Mouse (Mus musculus) inflammation-experienced regulatory T-cells, adult 6 months (primary cell): ENCODE results near the gene Cblb. TPM values are rescaled to one million over a fixed set of nuclear protein-coding genes. Genes with fewer than 3 reads are reported as not detected.

Experiments
- ATAC-seq: one replicate; pipeline ENCODE4 v1.8.0; 2017
- polyA plus RNA-seq, 3 experiments: library from polyadenylated mRNA; unstranded; fragments of 100-300 nt; shearing (Covaris generic); gene quantifications; one replicate each; pipeline ENCODE4 v1.2.1; 2017

Gene Cblb
- polyA plus RNA-seq, 3 experiments from 2014 or later, result 40.7 to 50.0 (median 46.0) TPM

DNA sequence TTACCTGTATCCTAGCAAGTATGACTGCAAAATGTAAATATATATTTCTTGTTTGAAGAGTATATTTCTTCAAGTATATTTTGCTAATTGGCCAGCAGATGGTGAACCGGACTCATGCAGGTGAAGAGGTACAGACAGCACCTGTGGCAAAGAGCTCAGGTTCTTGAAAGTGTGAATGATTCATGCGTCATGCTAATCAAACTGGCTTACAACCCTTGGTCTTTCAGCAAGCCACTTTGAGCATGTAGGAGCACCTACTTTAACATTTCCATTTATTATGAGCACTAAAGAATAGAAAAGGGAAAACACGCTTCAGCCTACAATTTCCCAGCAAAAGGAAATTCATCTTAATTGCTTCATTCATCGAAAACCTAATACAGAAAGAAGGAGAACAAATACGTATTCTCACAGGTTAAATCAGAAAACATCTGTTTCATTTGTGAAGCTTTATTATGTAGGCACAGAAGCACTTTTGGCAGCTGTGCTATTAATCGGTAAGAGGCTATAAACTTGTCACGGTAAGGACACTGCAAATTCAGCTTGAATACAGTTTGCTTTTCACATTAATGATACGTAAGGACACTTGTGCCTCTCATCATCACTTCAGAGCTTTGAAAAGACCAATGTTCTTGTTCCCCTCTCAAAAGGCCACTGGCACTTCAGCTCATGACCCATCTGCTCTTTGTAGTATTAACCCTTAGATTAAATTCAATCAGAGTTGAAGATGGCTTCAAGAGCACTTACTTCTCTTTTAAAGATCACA, 180.0 kb downstream of the Cblb start:
- ATAC-seq, result no peak

DNA sequence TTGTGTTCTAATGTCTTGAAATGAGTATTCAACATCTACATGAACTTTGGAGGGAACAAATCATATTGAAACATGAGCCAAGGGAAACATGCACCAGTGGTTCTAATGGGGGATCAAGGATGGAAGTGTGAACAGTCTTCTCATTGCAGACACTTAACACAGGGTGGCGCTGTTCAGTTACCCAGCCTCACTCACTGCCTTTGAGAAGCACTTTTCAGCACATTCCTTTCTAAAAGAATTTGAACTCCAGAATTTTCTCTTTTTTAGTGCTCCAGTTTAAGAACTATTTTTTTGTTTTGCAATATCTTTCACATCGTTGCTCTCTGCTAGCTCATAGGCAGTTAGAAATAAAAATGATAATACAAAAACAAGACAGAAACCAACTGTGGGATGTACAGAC, 188.0 kb downstream of the Cblb start:
- ATAC-seq, result peak; percentile 64

DNA sequence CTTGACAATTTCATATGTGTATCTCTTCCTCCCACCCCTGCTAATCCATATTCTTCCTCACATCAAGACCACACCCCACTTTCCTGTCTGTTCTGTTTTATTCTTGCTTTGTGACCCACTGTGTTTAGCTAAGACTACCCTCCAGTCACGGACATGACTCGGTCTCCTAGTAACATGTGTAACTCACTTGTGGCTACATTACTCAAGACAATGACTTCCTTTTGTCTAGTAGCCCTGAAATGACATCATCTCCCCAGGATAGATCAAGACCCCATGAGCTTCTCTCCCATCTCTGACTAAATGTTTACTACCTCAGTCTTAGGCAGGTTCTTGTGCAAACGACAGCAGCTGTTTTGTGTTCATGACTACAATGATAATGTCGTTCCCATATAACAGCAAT, 191.9 kb downstream of the Cblb start:
- ATAC-seq, result no peak

DNA sequence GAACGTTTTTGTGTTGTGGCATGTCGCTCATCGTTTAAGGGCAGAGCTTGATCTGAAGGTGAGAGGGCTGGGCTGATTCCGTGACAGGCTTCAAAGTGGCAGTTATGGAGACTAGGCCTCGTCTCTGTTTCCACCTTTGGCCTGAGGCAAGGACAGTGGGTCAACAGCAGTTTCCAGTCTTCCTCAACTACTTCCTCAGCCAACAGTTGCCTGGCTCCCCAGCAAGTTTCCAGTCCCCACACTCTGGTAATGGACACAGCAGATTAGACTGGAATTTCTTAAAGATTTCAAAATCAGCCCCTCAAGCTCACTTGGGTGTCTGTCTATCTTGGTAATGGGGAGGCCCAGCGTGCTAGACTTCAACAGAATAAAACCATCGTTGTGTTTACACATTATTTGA, 198.4 kb downstream of the Cblb start:
- ATAC-seq, result no peak

DNA sequence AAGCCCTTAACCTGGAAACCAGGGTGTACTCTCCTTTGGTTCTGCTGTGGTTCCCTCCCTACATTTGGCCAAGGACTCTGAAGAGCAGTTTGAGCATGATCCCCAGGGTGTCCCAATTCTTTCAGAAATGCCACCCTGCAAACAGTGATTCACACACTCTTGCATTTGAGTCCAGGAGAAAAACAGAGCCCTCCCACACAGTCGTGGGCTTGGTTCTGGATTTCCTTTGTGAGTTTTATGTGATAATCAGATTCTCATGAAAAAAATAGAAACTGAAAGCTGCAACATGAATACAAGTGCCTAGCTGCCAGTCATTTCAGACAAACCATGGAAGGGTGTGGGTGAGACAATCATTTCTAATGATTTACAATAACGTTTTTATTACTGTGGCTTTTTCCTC, 198.9 kb downstream of the Cblb start:
- peak; percentile 46 for ATAC-seq

DNA sequence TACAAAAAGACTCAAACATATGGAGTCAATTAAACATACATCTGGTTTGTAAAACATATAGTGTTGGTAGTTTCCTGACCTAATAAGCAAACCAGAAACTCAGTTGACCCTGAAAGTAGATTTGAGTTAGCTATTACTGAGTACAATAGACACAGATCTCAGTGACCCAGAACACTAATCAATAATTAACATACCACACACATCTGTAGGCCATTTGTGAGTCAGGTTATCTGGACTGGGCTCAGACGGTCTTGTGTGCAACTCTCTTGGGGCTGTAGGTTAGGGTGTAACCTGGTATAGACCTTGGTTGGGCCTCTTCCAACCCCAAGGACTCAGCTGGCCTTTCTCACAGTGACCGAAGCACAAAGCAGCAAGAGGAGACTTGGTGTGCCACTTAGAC, 211.1 kb downstream of the Cblb start:
- no peak for ATAC-seq

DNA sequence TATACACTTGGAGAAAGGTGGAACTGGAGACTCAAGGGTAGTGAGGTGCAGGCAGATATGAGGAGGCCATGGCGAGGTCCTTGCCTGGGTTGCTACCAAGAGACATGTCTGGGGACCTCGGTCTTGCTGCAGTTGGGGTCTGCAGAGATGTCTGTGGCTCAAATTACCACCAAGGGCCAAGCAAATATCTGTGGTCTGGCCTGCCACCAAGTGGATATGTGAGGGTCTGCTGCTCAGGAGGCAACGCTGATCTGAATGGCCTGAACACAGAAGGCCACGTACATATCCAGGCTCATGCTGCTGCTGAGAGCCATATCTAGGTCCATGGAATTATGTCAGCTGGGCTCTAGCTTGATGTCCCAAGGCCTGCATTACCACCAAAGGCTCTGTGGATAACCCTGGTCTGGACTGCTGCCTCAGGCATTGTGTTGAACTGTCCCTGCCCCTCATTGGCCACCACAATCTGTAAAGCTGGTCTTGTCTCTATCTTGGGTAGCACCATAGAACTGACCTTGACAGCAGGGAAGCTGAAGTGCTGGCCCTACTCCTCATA, 212.5 kb downstream of the Cblb start:
- no peak for ATAC-seq

DNA sequence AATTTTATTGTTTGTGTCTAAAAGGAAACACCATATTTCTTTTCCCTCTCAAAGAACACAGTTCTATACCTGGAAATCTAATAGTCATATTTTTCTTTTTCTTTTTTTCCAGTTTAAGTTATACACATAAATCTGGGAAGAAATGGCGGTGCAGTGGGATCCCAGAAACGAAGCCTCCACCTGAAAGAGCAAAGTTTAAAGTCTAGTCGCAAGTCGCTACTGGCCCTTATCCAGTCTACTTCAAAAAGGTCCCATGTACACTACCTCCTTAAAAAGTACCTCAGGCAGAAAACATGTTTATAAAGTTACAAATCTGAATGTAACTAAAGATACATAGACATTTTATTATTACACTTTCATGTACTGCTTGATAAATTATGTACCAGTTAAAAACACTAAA, 219.2 kb downstream of the Cblb start:
- ATAC-seq, result no peak

DNA sequence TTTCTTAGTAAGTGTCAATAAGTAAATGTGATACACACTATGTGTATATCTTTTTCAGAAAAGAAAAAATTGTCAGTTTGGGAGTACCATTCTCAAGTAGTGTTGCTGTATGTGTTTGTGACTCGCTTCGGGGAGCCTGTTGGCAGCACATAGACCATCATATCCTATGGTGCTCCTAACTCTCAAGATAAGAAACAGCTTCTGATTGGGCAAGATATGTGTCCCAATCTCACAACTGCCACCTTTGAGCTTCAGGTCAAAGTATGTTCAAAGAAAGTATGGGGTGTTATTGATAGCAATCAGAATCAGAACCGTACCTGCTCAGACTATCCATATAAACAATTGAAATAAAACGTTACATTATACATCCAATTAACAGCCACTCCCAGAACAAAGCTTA, 219.9 kb downstream of the Cblb start:
- ATAC-seq, result no peak
